Mouse (Mus musculus) testis, postnatal 14 days (tissue): ENCODE measurements around the gene Fermt2.

Source experiments
- DNase-seq: peaks from one replicate; pipeline ENCODE4 v3.0.0; 2021; ENCODE audit warnings: low spot score

The Fermt2 gene

DNA sequence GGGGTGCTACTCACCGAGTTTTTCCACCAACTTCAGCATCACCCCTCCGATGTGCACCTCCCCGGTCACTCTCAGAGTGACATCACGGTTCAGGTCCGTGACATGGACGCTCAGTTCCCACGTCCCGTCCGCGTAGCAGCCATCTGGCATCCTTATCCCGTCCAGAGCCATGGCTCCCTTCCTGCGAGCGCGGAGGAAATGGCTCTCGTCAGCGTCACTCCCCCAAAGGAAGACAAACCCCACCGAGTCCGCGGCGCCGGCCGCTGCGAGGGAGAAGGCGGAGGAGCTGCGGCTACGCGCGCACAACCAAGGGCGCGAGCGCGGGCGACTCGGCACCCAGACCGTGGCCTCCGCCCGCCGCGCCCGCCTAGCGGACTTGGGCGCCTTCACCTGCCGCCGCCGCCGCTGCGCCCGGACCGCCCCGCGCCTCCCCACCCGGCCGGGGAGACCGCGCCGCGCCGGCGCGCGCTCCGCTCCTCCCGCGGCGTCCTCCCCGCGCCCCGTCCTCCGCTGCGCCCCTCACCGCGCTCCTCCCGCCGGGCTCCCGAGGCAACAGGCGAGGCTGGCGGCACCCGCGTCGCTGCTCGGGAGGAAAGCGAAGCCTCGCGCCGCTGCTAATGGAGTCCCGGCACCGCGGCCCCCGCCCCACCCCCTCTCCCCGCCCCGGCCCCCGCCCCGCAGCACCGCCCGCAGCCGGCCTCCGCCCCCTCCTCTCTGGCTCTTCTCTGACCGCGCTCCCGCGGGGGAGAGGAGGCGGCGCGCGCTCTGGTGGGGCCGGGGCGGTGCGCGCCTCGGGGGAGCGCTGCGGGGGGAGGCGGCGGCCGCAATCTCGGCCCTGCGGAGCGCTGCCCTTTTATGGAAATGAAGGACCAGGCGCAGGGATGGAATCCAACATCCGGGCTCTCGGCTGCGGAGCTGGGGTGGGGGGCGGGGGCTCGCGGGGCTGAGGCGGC, at the start of gene Fermt2:
Gene Fermt2 (minus strand): TSS at position 708 of the 953 bp plus-strand sequence.
- peak; percentile 87 for DNase-seq

DNA sequence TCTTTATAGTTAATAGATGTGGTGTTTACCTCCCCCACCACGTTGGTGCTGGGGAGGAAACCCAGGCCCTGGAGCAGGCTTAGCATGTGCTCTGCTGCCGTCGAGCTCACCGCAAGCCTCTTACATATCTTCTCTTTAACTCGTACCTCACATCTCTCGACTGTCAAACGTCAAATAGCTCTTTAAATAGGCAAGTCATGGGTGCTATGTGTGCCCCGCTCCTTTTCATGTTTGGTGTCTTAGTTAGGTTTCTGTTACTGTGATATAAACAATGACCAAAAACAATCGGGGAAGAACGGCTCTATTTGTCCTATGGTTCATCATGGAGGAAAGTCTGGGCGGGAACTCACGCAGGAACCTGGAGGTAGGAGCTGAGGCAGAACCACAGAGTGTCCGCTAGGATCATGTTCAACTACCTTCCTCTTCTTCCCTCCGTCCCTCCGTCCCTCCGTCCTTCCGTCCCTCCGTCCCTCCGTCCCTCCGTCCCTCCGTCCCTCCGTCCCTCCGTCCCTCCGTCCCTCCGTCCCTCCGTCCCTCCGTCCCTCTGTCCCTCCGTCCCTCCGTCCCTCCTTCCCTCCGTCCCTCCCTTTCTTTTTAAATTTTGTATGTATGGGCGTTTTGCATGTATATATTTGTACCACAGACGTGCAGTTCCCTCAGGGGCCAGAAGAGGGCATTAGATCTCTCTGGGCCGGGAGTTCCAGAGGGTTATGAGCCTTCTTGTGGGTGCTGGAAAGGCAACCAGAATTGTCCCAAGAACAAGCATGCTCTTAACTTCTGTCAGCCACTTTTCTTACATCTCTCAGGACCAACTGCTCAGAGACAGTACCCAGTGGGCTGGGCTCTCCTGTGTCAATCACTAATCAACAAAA, 36.4 kb upstream of the Fermt2 start:
- DNase-seq: peak; percentile 60

DNA sequence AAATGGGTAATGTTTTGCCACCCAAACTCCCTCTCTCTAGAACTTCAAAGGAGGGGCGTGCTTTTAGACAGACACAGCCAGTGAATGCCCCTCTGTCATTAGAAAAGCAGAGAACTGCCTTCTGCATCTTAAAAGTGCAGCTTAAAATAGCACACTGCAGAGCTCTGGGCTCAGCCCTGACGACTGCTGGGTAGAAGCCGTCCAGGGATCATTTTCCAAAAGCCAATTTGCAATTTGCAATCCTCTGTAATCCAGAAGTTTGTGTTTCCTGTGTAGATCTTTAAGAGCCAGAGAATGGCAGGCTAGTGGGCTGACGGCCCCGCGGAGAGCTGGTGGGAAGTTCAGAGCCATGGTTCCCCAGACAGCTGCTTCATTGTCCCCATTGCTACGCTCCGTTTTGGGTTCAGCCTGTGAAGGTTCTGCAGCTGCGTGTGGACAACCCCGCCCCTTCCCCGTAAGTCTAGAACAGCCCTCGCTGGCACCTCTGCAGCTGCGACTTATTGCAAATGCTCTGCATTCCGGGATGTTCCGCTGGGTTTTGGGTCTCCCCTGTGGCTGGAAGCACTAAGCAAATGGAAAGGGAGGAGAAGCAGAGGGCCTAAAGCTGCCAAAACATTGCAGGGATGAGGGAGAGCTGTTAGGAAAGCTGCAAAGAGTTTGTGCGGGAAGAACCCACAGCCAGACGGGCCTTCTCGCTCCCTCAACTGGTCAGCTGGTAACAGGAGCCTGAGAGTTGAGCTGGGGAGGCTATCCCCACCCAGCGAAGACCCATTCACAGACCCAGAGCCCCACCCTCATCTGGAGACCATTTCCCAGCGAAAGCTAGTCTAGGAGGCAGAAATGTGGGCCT, 35.5 kb upstream of the Fermt2 start:
- peak; percentile 40 for DNase-seq

- DNase-seq: no peak
Measured at GRCm38 (mm10) chr14:45563577-45563976, 33.7 kb upstream of the Fermt2 start.

GRCm38 (mm10) chr14:45561681-45562080, 31.8 kb upstream of the Fermt2 start:
- no peak for DNase-seq

DNA sequence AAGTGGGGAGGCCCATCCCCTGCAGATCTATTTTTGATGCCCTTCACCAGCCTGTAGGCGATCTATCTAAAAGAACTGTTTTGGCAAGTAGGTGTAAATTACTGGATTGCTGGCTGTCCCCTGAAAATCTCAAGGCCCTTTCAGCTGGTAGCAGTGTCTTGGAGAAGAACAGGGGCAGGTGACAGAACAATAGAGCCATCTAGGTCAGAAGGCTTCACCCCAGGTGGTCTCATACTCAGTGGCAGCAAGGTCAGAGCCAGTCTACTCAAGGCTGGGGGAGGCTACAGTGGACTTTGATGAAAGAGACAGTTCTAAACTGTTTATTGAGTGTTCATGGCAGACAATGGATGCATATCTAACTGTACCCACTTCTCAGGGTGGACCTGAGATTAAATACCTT, 29.1 kb upstream of the Fermt2 start:
- no peak for DNase-seq

GRCm38 (mm10) chr14:45554336-45554735, 24.4 kb upstream of the Fermt2 start:
- no peak for DNase-seq

DNA sequence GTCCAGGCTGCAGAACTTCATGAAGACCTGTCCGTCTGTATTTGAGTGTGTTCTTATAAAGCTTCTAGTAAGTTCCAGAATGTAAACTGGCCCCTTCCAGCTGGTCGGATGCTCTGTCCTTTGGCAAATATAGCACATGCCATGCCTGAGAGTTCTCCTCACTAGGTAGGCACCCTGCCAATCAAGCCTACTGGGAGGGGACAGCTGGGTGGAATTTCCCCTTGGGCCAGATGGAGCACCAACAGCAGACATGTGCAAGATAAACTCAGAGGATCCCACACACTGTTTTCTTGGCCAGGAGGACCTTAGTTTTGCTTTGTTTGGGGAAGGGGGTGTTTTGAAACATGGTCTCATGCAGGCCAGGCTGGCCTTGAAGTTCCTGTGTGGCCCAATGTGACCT, 23.9 kb upstream of the Fermt2 start:
- DNase-seq: peak; percentile 47

- no peak for DNase-seq
Measured at GRCm38 (mm10) chr14:45552431-45552830, 22.5 kb upstream of the Fermt2 start.

DNA sequence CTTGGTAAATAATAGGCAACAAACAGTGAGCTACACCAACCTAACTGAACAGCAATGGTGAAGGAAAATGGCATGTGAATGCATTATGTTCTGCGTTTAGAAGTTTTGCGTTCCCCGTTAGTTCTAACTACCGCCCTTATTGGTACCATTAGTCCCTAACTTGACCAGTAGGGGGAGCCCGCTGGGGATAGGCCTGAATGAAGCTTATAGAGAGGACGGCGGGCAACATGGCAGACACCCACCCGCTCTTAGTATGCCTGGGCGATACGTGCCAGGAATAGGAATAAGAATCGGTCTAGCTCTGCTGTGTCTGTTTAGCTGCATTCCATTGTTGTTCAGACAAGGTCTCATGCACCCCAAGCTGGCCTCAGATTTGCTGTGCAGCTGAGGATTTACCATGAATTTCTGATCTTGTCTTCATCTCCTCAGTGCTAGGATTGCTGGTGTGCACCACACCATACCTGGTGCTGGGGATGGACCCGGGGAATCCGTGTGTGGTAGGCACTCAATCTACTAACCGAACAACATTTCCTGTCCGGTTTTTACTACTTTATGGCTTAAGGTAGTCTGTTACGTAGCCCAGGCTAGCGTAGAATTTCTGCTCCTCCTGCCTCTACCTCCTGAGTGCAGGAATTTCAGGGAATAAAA, 21.3 kb upstream of the Fermt2 start:
- peak; percentile 80 for DNase-seq

DNA sequence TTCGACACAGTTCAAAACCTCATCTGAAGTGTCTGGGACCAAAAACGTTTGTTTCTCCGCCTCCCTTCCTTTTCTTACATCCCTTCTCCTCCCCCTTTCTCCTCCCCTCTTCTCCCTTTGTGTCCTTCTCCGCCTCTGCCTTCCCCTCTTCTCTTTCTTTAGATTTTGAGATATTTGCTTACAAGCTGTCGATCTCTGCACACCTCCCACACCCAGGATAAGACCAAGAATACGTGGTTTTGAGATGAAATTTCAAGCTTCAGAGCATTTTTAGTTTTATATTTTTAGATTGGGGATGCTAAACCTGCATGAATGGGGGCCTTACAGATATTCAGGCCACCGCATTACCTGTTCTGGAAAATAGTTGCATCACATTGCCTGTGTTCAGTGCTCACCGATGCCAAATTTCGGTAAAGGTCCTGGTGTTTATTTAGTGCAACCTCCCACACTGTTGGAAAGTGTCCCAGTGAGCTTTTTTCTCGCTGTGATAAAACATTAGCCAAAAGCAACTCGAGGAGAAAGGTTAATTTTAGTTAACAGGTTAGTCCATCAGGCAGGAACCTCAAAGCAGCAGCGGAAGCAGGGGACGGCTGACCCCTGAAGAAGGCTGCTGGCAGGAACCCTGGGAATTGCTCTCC, 20.2 kb upstream of the Fermt2 start:
- DNase-seq: no peak

DNA sequence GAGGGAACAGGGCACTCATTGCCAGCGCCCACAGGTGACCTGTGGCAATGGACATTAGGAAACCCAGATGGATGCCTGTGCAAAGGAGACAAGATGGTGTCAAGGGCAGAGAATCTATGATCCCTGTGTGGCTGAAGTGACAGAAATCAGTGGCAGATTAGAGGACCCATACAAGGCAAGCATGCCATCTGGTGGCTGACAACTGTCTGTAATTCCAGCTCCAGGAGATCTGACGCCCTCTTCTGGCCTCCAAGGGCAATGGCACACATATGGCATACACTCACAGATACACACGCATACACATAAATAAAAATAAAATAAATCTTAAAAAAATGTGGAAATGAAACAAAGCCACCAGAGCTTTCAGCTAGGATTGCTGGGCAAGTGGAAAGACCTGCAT, 18.2 kb upstream of the Fermt2 start:
- DNase-seq: no peak

DNA sequence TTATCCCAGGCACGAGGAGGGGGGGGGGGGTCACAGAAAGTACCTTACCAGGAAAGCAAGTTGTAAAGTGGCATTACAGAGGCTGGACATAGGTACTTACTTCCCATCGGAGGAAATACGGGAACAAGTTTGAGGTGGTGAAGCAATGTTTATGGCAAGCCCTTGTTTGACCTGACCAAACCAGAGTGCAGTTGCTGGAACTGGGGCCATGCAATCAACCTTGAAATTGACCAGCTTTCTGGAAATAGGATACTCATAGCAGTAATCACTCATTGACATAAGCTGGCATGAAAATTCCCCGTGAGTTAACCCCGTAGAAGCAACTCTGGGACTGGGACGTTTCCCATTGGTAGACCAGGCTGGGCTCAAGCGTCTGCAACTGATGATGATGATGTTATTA, 15.0 kb upstream of the Fermt2 start:
- no peak for DNase-seq

GRCm38 (mm10) chr14:45544026-45544425, 14.1 kb upstream of the Fermt2 start:
- DNase-seq: no peak

DNA sequence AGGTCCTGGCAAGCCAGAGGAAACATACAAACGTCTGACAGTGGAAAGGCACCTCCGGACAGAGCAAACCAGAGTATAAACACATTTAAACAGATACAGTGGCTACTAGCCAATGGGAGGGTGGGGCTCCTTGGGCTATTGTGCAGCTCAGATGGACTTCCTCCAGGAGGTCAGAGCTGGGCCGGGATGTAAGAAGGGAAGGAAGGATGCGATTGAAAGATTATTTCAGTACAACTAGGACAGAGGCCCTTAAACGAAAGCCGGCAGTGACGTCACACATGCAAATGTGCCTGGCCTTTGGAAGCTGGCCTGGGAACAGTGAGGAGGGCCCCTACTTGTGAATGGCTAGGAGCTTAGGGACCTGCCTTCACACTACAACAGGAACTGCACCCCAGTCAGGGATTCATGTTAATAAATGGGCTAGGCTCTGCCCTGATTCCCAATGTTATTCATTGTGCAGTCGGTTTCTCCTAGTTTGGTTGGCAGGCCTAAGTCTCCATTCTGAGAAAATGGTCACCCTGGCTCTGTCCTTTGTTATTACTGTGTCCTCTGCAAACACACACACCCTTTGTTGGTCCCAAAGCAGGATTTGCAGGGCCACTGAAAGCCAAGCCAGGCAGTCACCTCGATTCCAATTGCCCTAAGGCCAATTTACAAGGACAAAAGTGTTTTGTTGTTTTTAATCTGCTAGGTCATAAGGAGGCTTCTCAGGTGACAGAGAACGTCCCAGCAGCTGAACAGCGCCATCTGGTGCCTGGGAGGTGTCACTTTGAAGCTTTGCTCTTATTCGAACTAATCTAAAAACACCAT, 9.9 kb upstream of the Fermt2 start:
- DNase-seq: peak; percentile 47

GRCm38 (mm10) chr14:45530364-45531345, 737 bp upstream of the Fermt2 start:
- peak; percentile 56 for DNase-seq

GRCm38 (mm10) chr14:45528861-45529260, 1.1 kb downstream of the Fermt2 start:
- no peak for DNase-seq

GRCm38 (mm10) chr14:45515771-45516170, 14.1 kb downstream of the Fermt2 start:
- no peak for DNase-seq

GRCm38 (mm10) chr14:45510787-45511186, 19.1 kb downstream of the Fermt2 start:
- no peak for DNase-seq
